Mouse (Mus musculus) adrenal gland, adult 8-10 months (tissue): ENCODE measurements at regions not wholly inside any gene's neighbourhood (a gene's known extent, or its start where the extent isn't known, plus 50 kb on each side); places are given as distances from the start of the nearest gene placed in this dataset.

ENCODE experiments used
- DNase-seq: peaks from one replicate; pipeline ENCODE4 v3.0.0; 2022

DNA sequence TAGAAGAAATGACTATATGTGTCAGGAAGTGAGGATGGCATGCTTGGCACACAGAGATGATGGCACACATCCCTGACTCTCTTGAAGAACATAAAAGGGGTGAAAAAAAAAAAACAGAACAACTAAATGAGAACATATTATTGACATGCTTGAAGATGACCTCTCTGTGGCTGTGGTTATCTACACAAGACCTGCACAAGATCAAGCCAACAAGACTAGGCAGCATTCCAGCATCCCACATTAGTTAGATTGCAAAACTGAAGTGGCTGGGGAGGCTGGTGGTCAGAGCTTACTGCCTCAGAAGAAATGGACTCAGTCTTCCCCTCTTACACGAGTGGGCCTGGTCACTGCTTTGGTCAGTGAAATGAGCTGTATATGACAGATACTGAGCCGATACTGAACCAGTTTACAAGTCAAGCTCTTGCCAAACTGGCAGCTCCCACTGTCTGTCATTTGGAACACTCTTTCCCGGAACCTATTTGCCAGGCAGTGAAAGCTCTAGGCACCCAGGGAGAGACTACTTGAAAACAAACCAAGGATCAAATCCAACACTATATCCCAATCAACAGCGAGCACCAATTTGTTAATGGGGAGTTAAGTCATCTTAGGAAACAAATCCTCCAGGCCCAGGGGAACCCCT lies 335.6 kb upstream of the Noct start:
- no peak for DNase-seq

DNA sequence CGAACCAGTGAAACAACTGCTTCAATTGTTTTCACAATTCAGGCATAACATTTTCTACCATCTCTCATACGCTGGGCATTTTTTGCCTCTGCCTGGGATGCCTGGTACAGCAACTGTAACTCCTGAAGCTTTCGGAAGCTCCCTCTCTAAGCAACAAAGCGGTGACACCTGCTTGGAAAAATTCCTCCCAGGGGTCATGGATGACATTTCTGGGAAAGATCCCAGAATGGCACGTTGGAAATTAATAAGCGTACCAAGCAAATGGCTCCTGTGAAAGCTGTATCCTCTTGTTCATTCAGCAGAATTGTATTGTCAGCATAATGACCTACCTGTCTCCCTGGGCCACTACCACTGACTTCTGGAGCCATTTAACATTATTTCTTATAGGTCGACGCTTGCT lies 333.7 kb upstream of the Noct start:
- no peak for DNase-seq

DNA sequence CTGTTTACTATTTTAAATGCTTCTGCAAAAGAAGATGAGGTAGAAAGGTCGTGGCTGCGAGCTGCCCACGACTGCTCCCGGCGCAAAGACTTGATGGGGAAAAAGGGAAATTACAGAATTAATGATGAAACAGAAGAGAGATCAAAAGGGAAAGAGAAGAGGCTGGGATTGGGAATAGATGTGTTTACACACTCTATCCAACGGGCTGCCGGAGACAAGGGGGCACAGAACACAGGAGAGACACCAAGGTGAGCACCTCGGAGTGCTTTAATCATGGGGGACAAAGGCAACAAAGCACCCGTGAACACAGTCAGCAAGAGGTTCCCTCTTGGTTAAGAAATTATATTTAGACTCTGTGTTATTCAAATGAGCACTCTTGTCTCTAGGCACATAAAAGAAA lies 326.1 kb upstream of the Noct start:
- no peak for DNase-seq

DNA sequence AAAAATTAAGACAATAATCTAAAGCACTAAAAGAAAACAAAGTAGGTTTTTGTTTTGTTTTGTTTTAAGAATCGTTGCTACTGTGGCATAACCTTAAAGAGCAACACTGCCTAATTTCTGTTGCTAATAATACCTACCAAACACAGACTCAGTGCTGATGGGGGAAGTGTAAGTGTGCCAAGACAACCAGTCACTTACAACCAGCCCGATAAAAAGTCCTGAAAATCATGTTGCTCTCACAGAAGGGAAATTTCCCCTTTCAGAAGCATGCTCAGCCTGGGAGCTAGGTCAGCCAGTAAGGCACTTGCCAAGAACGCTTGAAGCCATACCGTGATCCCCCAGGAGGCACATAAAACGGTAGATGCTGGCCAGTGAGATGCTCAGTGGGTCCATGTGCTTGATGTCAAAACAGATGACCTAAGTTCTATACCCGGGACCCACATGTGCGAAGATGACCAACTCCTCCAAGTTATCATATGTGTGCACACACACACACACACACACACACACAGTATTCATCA lies 324.4 kb upstream of the Noct start:
- DNase-seq, result no peak

DNA sequence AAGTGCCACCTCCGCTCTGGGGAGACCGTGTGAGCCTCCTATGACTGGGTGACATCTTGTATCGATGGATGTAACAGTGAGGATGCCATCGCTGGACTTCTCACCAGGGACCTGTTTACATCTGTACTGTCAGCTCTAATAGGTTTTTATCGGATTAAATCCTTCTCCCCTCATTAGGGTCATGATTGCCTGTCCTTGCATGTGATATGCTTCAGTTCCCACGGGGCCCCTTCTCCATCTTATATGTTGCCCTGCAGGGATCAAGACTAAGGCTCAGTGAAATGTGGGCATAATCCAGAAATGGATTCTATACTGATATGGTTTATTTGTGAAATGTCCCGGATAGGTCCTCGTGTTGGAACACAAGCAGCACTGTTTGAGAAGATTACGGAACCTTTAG lies 323.7 kb upstream of the Noct start:
- no peak for DNase-seq

DNA sequence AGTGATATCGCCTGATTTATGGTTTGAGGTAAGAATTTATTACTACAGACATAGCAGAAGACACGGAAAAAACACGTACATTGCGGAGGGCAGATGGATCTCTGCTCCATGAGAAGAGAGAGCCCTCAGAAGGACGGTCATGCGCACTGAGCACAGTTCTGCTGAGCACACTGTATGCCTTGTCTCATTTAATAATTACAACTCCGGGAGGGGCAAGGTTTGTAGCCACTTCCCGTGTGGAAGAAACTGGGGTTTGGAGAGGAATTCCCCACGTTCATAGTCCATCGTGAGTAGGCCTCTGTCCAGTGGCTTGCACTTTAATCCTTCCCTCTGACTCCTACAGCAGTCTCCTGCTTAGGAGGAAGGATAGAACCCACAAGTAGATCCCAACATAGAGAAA lies 322.9 kb upstream of the Noct start:
- DNase-seq, result no peak

DNA sequence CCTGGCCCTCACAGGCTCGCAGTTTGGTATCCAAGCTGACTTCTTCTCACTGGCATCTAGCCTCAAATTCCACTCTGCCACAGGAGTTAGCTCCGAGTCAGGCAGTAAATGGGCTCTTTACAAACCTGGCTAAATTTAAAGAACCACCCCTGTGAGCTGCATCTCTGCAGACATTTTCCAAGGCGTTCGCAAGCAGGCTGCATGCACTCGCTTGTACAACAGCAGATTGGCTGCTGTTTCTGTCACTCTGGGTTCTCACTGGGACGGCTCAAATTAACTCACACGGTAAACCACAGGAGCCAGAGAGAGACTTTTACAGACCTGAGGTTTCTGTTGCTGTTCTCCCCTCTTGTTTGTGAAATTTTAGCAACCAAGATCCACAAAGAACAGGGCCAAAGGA lies 321.3 kb upstream of the Noct start:
- no peak for DNase-seq

DNA sequence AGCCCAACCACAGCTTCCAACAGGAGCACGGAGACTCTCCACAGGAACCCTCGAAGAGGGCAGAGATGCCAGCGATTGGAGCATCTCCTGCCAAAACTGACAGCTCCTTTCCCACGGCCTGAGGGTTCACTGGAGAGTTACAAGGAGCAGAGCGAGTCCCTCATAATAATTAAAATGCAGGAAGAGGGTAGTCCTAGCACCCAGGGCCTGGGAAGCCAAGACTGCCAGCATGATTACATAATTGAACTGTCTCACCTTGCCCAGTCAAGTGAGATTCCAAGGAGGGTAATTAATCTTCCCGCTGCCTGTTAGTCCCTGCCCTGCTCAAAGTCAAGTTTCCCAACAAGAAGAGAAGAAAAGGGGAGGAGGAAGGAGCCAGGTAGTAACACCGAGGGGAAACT lies 319.5 kb upstream of the Noct start:
- DNase-seq, result no peak

DNA sequence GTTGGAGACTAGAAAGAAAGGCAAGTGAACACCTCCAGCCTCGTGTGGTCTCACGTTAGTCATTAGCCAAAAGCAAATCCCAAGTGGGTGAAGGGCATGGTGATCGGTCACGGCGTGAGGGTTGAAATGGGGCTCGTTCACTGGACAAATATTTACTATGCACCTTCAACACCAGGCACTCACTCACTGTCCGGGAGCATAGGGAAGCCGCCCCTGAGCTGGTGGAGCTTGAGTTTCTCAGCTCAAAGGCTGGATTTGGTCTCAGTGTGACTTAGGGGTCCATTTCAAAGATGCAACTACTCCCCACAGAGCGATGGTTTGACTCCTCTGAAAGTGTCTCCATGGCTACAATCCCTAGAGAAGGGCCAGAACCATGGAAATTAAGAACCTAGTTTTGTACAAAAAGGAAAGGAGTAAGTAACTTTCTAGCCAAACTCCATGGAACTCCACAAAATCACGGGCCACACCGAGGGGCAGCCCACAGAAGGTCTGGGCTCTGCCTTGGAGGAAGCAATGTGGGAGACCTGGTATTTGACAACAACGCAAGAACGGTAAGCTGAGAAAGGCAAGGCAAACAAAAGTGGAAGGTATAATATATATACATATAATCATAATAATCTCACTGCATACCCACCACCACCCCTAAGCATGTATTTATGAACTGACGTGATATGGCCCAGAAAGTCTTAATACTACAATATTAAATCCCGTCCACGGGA lies 318.8 kb upstream of the Noct start:
- no peak for DNase-seq

DNA sequence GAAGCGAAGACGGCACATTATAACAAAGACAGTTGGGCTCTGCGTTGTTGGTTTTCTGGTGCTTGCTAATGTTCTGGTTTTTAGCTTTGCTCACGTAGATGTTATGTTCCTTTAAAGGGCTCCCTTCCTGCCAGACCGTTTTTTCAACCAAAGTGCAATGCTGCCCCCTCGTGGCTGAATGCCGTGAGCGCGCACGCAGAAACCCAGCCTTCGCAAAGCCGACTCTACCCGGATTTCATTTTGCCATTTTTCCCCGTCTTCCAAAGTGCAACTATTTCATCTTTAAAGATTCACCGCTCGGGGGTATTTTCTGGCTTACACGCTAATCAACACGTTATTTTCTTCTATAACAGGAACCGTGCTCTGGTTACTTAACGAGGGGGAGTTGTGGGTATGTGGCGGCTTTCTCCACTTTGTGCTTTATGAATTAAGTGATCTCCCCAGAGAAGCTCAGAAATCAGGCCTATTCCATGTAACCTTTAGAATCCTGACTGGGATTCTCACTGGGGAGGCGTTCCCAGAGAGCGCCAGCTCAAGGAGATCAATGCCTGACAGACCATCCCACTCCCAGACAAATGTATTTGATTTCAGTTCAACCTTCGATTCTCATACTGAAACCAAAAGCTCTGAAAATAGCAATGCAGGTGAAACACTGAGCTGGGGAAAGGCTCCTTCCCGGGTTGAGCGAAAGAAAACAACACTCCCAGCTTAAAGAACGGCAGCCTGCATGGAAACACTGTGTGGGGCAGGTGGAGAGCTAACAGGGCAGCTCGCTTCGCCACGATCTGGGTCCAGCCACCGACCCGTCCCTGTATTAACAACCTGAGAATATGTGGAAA lies 318.0 kb upstream of the Noct start:
- peak; percentile 73 for DNase-seq

DNA sequence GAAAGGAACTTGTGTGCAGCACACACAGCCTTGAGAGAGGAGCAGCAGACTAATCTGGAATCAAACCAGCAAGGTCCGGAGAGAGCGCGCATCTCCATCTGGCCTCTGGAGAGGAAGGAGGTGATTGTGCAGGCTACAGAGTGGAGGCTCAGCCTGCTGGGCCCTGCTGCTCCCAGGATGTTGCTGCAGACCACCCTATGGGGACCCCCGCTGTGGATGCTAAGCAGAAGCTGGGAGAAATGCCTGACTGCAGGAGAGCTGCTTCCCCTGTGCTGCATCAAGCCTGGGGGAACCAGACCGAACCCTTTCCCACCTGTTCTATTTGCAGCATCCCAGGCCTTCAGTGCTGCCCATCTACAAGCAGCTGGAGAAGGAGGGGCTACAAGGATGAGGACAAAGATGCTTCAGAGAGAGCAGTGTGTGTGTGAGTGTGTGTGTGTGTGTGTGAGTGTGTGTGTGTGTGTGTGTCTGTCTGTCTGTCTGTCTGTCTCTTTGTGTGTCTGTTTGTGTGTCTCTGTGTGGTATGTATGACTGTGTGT lies 311.2 kb upstream of the Noct start:
- no peak for DNase-seq

DNA sequence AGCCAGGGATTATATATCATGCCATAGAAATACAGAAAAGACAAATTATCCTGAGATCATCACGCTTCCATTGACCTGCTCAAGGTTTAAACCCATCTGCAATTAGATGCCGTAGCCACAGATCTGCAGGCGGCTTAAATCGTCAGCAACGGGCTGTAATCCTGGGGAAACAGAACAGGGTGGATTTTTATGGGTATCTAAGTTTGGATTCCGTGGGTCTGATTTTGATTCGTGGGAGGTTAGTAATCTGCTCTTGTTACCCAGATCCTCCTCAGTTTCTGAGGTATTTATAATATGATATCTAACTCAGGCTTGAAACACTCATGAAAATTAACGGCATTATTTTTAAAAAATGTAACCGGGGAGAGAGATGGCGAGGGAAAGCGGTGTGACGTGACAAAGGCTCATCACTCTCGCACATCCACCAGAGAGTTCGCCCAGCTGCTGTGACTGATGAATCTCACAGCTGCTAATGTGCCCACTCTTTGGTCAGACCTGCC lies 309.3 kb upstream of the Noct start:
- no peak for DNase-seq

DNA sequence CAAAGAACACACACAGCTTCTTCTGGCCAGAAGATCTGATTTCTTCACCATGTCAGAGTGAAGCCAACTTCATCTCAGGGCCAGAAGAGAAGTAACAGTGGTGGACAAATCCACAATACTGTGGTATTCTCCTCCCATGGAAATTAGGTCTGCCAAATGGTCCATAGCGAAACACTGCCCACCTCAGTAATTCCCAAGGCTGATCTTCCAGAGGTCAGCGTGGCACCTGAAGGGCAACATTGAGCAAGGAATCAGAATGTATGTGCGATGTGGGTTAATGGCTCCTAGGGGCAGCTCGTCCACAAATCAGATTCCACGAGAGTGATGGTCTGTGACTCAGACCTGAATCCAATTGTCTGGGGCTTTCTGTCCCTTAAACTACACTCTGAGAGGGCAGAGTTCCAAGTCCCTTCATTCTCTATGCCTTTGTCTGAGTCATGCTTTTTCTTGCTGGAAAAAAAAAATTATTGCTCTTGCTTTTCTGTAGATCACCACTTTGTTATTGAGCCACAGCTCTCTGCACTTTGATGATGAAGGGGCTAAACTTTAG lies 307.9 kb upstream of the Noct start:
- no peak for DNase-seq

DNA sequence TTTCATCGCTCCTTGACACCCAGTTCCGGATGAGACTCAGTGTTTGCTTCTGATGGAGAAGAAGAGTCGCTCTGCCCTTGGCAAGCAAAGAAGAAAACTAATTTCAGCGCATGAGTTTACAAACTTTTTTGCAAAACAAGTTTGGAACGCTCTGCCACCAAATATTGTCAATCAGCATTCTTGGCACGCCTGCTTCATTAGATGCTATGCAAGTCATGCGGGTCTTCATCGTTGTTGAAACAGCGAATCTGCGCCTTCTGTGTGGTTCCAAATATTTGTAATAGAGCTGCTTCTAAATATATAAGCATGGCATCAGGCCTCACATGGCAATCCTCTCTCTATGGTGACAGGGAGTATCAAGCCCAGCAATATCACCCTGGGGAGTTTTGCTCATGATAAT lies 301.9 kb upstream of the Noct start:
- DNase-seq, result no peak

DNA sequence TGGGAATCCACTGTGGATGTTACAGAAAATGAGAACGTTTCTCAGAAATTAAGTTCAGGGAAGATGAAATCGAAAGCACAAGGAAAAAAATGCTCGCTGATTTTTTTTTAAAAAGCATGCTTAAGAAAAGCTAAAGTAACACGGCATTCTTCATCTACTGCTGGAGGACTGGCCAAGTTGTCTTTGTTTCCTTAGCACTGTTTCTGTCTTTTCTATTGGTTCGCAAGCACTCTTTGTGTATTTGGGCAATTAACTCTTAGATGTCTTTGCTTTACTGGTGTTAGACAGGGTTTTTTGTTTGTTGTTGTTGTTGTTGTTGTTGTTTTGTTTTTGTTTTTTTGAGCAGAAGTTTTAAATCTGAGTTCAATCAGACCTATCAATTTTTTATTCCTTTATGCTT lies 301.4 kb upstream of the Noct start:
- no peak for DNase-seq

DNA sequence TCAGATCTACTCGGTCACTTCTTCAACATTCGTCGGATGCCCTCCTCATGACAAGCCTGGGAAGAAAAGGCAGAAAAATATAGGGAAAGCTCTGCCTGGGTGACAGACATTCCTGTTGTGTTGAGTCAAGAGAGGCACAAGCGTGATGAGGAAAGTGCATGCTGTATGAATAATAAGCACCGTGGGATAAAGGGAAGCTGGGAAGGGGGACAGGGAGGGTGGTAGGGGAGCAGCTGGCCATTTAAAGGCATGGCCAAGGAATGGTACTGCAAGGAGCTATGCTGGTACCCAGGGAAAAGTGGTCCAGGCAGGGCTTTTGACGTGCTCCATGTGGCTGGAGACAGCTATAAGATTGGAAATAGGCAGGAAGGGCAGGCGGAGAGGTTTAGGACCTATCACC lies 300.9 kb upstream of the Noct start:
- DNase-seq, result no peak

DNA sequence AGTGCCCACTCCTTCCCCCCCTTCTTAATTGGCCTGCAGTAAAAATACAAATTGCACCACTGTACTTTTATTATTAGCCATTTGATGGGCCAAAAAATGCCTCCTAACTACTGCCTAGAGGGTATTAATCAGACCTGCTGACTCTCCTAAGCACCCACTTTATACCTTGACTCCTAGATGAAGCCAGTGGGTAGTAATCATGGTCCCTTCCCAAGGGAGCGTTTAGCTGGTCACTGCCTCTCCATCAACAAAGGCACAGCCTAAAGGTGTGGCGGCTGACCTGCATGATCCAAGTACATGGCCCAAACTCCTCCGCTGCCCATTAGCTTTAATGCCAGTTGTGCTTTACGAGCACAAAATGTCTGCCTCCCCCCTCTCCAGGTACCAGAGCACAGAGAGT lies 296.9 kb upstream of the Noct start:
- no peak for DNase-seq

DNA sequence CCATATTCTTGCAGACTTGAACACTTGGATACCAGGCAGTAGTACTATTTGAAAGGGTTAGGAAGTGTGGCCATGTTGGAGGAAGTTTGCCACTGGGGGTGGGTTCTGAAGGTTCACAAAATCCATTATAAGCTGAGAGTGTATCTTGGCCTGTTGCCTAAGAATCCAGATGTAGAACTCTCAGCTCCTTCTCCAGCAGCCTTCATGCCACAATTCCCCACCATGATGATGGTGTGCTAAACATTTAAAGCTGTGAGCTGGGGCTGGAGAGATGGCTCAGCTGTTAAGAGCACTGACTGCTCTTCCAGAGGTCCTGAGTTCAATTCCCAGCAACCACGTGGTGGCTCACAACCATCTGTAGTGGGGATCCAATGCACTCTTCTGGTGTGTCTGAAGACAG lies 295.2 kb upstream of the Noct start:
- DNase-seq, result no peak

DNA sequence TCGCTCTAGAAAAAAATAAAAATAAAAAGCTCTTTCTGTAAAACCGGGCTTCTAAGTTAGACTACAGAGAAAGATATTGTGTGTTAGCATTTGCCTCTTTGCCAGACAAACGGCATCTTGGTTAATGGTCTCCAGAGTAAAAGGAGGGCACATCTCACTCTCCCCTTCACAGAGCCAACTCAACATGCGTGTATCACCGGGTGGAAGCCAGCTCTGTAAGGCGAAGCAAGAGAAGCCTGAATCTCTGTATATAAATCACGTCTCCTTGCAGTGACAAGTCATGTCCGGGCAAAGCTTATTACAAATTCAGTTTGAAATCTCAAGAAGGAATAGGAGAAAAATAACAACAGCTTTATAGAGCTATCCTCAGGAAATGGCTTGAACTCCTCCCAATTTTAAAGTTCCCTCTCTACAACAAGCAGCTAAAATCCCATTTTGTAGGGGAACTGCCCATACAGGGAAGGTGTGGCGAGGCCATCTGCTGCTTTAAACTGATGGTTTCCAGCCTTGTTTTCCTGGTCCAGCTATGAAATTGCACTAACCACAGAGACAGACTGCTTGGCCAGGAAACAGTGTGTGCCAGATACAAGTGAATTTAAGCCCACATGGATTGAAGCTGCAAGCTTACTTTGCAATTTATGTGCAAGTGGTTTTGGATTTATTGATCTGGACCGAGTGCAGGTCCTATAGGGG lies 291.7 kb upstream of the Noct start:
- no peak for DNase-seq

DNA sequence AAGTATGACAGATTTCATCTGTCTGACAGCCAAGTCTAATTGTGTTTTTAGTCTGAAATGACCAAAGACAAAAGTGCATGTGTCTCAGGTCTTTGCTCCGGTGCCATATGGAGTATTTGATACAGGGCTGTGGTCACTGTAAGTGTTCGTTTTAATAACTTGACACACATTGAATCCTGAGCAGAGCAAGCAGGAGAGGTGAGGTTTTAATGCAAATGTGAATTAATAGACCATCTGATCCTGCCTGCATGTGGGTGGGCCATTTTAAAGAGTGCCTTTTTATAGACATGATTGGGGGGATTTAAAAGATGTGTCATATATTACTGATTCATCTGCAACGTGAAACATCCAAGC lies 291.2 kb upstream of the Noct start:
- DNase-seq, result no peak

DNA sequence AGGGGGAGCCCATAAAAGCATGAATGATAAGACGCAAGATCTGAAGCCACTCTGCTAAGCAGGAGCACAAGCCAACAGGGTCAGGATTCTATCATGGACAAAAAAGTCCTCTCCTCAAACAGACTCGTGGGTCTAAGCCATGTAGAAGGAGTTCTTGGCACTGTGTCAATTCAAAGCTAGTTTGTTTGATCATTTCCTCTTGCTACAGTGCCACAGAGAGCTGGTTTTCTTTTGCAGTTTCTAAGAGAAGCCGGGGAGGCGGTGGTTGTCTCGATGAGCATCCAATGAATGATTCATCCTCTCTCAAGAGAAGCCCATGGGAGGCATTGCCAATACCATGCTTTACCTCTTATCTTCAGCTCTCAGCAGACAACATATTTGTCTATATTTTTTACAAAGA lies 284.6 kb upstream of the Noct start:
- DNase-seq, result no peak

DNA sequence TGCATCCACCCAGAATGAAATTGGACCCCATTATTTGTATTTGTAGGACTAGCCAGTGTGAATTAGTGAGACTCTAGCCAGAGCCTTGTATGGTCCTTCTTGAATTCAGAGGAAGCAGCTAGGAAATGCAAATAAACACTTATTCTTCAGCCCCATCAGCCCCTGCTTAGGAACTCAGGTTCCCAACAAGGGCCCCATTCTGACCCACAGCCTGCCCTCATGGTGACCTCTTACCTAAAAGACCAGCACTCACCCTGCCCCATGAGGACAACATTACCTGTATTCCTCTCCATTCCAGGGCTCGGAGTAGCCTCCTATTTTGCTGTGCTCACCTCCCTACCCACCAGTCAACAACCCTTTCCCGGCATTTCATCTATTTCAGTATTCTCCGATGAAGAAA lies 283.6 kb upstream of the Noct start:
- DNase-seq, result no peak
